Mouse (Mus musculus) hematopoietic multipotent progenitor cell, adult 10-12 weeks (in vitro differentiated cells): ENCODE results near the gene Ptpn1. TPM values are rescaled to one million over a fixed set of nuclear protein-coding genes. Genes with fewer than 3 reads are reported as not detected.

Source experiments
- polyA plus RNA-seq: library from polyadenylated mRNA; stranded (reverse); fragments of >175 nt; gene quantifications from 2 replicates; pipeline ENCODE4 v1.2.3, GENCODE M21; 2012; ENCODE audit warnings: low replicate concordance

Gene Ptpn1
- polyA plus RNA-seq = 165 and 225 TPM in 2 replicates

GRCm38 (mm10) chr2:167931985-167932726 is at the start of gene Ptpn1:
Gene Ptpn1 (plus strand): TSS chr2:167932057.

GRCm38 (mm10) chr2:168009936-168010668 is 78.2 kb downstream of the Ptpn1 start, which contains the start of gene Ripor3:
Gene Ripor3 (minus strand): TSS chr2:168010618.

Other genes with a start within 250 kb of the Ptpn1 start
- 67.3 and 405 TPM in 2 replicates for gene Cebpb, start 243.1 kb upstream of the Ptpn1 start, polyA plus RNA-seq
- 136 and 193 TPM in 2 replicates for gene Tmem189, start 242.2 kb upstream of the Ptpn1 start, polyA plus RNA-seq
- 2.4 and 14.4 TPM in 2 replicates for gene Ripor3, start 78.6 kb downstream of the Ptpn1 start, polyA plus RNA-seq
- 1.5 and 1.7 TPM in 2 replicates for gene Pard6b, start 148.9 kb downstream of the Ptpn1 start, polyA plus RNA-seq